ENCODE assay signal across 8 mouse cellular contexts in the genomic region with DNA sequence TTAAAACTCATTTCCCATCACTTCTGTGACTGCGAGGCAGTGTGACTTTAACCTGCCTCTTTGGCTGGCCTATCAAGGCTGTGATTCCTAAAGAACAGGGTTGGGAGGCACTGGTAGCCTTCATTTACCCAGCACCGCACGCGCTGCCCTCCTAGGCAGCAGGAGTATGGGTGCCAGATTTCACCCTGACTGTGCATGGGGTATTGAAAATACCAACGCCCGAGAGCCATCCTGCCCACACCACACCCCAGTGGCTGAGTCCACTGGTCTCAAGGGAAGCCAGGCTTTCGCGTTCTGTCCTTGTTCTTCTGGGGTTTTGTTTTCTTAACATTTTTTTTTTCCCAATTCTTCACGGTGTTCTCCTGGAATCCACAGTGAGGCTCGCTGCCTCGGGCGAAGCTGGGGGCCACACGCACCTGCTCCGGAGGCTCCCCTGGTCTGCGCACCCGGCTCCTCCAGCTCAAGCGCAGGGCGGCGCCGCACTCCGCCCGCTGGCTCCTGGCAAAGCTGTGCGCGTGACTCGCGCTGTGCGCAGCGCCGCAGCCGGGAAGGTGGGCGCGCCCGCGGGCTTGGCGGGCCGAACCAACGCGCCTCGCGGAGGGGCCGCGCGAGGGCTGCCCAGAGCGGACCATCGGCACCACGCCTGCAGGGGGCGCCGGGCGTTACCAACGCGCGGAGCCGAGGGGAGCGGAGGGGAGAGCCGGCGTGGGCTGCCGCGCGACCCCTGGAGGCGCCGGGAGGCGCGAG. TPM values are rescaled to one million over a fixed set of nuclear protein-coding genes. Genes with fewer than 3 reads are reported as not detected.
DNase-seq lines count a peak whose midpoint lies in the region; ATAC-seq and TF ChIP-seq lines count a peak whose summit lies in the region.

Gene Rusc2 (plus strand): TSS at position 572 of the 747 bp plus-strand sequence.

- peak; percentile 96 for ATAC-seq in forebrain, embryonic 13.5 days
- peak; percentile 94 for ATAC-seq in heart, embryonic 16.5 days (replicated peaks; ENCODE audit: extremely low read depth, insufficient read depth, low FRiP score)
- peak; percentile 47; the same call in 1 of the 2 replicates for ATAC-seq in liver, embryonic 14.5 days (ENCODE audit: insufficient read depth)

- no peaks in the 10 kb centered on the region for H3K36me3 ChIP-seq in forebrain, embryonic 13.5 days (ENCODE audit: poor library complexity, severe bottlenecking)
- H3K36me3 ChIP-seq in heart, embryonic 16.5 days (ENCODE audit: control insufficient read depth, insufficient read depth), result no peaks in the 10 kb centered on the region
- H3K36me3 ChIP-seq in liver, embryonic 14.5 days (replicated peaks; ENCODE audit: control insufficient read depth, insufficient read depth, low read depth), result no peaks in the 10 kb centered on the region

- no peak; the same call in 1 of the 2 replicates for TF ChIP-seq CTCF in liver, embryonic 14.5 days (IDR thresholded peaks at IDR 0.05; ENCODE audit: low read depth)

- peak within 1 kb of the TSS; percentile 65 for H3K27ac ChIP-seq in forebrain, embryonic 13.5 days
- peak within 1 kb of the TSS; percentile 82 for H3K27ac ChIP-seq in heart, embryonic 16.5 days (ENCODE audit: low read length)
- no peak within 1 kb of the TSS for H3K27ac ChIP-seq in liver, embryonic 14.5 days

- peak; percentile 17 to 30 for DNase-seq in B cell, adult 2 months
- DNase-seq in brain, embryonic 18.5 days (ENCODE audit: low read depth, low spot score), result peak; percentile 83
- DNase-seq in kidney, postnatal 36 days, result peak; percentile 90 to 96
- peak in 1 of 3 experiments; percentile 20 for DNase-seq in liver, embryonic 14.5 days (ENCODE audit: low read depth in 3 of 3, low spot score in 3 of 3)
- DNase-seq in neural tube, embryonic 10.5 days (ENCODE audit: extremely low spot score, low spot score), result peak; percentile 84
- peak; percentile 82 for DNase-seq in telencephalon, adult 2 months (ENCODE audit: low read depth, low spot score)

- H3K4me3 ChIP-seq in forebrain, embryonic 13.5 days, result peak within 1 kb of the TSS; percentile 56
- H3K4me3 ChIP-seq in heart, embryonic 16.5 days (ENCODE audit: low read length), result peak within 1 kb of the TSS; percentile 75
- H3K4me3 ChIP-seq in liver, embryonic 14.5 days (ENCODE audit: insufficient read depth in 1 of 2, low read depth in 2 of 2, low read length in 2 of 2), result peak within 1 kb of the TSS; percentile 49 to 51

- peak within 1 kb of the TSS; percentile 85 for H3K4me2 ChIP-seq in forebrain, embryonic 13.5 days
- peak within 1 kb of the TSS; percentile 74 for H3K4me2 ChIP-seq in heart, embryonic 16.5 days (ENCODE audit: low read depth, low read length)
- peak within 1 kb of the TSS; percentile 61 for H3K4me2 ChIP-seq in liver, embryonic 14.5 days (ENCODE audit: low read depth)

- no peak for TF ChIP-seq EP300 in liver, embryonic 14.5 days (IDR thresholded peaks at IDR 0.05; ENCODE audit: low read depth)

- H3K4me1 ChIP-seq in forebrain, embryonic 13.5 days, result peaks cover 21% of the 10 kb centered on the region
- peaks cover 9% of the 10 kb centered on the region for H3K4me1 ChIP-seq in heart, embryonic 16.5 days (ENCODE audit: control insufficient read depth, insufficient read depth, low read length)
- H3K4me1 ChIP-seq in liver, embryonic 14.5 days (replicated peaks; ENCODE audit: control insufficient read depth in 2 of 2, insufficient read depth in 2 of 2, low read length in 1 of 2), result peaks cover 0 to 5% of the 10 kb centered on the region in 2 experiments; a peak in 1 of 4 replicates

- no peaks in the 10 kb centered on the region for H3K27me3 ChIP-seq in forebrain, embryonic 13.5 days
- no peaks in the 10 kb centered on the region for H3K27me3 ChIP-seq in heart, embryonic 16.5 days (ENCODE audit: control insufficient read depth, insufficient read depth, low read length)
- H3K27me3 ChIP-seq in liver, embryonic 14.5 days (ENCODE audit: control insufficient read depth, insufficient read depth, low read length), result peaks cover 14% of the 10 kb centered on the region

- H3K9ac ChIP-seq in forebrain, embryonic 13.5 days, result peak within 1 kb of the TSS; percentile 83
- H3K9ac ChIP-seq in heart, embryonic 16.5 days (ENCODE audit: low read length), result peak within 1 kb of the TSS; percentile 93
- no peak within 1 kb of the TSS for H3K9ac ChIP-seq in liver, embryonic 14.5 days (replicated peaks)

- no peaks in the 10 kb centered on the region for H3K9me3 ChIP-seq in forebrain, embryonic 13.5 days (replicated peaks)
- no peaks in the 10 kb centered on the region for H3K9me3 ChIP-seq in heart, embryonic 16.5 days (replicated peaks; ENCODE audit: control insufficient read depth, low read length)
- H3K9me3 ChIP-seq in liver, embryonic 14.5 days (ENCODE audit: control insufficient read depth, low read length), result no peaks in the 10 kb centered on the region

- WGBS in forebrain, embryonic 13.5 days, result under 1% methylated on average over 51 of the region's 63 CpGs
- under 1% methylated on average over 50 of the region's 63 CpGs for WGBS in heart, embryonic 16.5 days
- 2% methylated on average over 62 of the region's 63 CpGs for WGBS in liver, embryonic 14.5 days (ENCODE audit: insufficient replicate concordance)

RNA-seq across cellular contexts. Expression of gene Rusc2, which starts in this region (rescaled TPM):
- polyA plus RNA-seq in forebrain, embryonic 13.5 days (2015; fragmentation: Nextera tagmentation; extraction: Ambion mirVana), result 38.9 and 42.5 TPM in 2 replicates
- polyA plus RNA-seq in heart, embryonic 16.5 days (2015; fragmentation: Nextera tagmentation; extraction: Ambion mirVana), result 12.4 and 17.2 TPM in 2 replicates
- 0.50 and 0.81 TPM in 2 replicates for polyA plus RNA-seq in liver, embryonic 14.5 days (2012; rRNA removed)
- polyA plus RNA-seq in liver, embryonic 14.5 days (2014; fragmentation: Nextera tagmentation; extraction: Ambion mirVana), result 0.28 and 0.81 TPM in 2 replicates

Comparison
In these comparisons a context has a peak if more than half of its experiments do, and no peak if none do; other contexts are left out.
1. Peak in ATAC-seq, H3K4me3 ChIP-seq and H3K4me2 ChIP-seq in liver, embryonic 14.5 days; RNA of the gene not detected or under 1 TPM.